Mouse (Mus musculus) embryonic facial prominence, embryonic 10.5 days (tissue): ENCODE results near the gene Ncf4. TPM values are rescaled to one million over a fixed set of nuclear protein-coding genes. Genes with fewer than 3 reads are reported as not detected.
"Not testable (repeated sequence)": the region's sequence is repeated elsewhere in the genome, so short reads cannot be mapped to it uniquely, and the experiment has no call there.

Source experiments
- DNase-seq: peaks from one replicate; pipeline ENCODE4 v3.0.0-alpha.2; 2017; ENCODE audit warnings: low spot score
- H3K27ac ChIP-seq: fragments of 300-500 bp; sonication (generic); replicated peaks from 2 replicates; pipeline ENCODE4 v1.5.1; 2016; ENCODE audit warnings: mild to moderate bottlenecking
- H3K27me3 ChIP-seq: fragments of 300-500 bp; sonication (generic); replicated peaks from 2 replicates; pipeline ENCODE4 v1.6.1; 2016; ENCODE audit warnings: low read depth, mild to moderate bottlenecking; ENCODE audit not compliant: poor library complexity, severe bottlenecking
- H3K36me3 ChIP-seq: fragments of 300-500 bp; sonication (generic); replicated peaks from 2 replicates; pipeline ENCODE4 v1.6.1; 2016; ENCODE audit warnings: mild to moderate bottlenecking, moderate library complexity
- H3K4me1 ChIP-seq: fragments of 300-500 bp; sonication (generic); 2 replicates; pipeline ENCODE4 v1.6.1; 2016
- H3K4me3 ChIP-seq: fragments of 300-500 bp; sonication (generic); 2 replicates; pipeline ENCODE4 v1.5.1; 2016; ENCODE audit warnings: mild to moderate bottlenecking, moderate library complexity
- H3K9me3 ChIP-seq: fragments of 300-500 bp; sonication (generic); 2 replicates; pipeline ENCODE4 v1.6.1; 2016; ENCODE audit warnings: mild to moderate bottlenecking
- WGBS: fragments of 180-500 bp; shearing (Covaris S2); methylation state at CpG from one replicate; pipeline ENCODE4 v1.1.7; 2016; 5-methylcytosine and 5-hydroxymethylcytosine counted together
- polyA plus RNA-seq: library from polyadenylated mRNA; unstranded; fragments of >200 nt; fragmentation: Nextera tagmentation; extraction: Ambion mirVana; gene quantifications from 2 replicates; pipeline ENCODE4 v1.2.1, GENCODE M21; 2016

Ncf4 gene
- polyA plus RNA-seq, 1 experiment from 2014 or later: 6.2 TPM

DNA sequence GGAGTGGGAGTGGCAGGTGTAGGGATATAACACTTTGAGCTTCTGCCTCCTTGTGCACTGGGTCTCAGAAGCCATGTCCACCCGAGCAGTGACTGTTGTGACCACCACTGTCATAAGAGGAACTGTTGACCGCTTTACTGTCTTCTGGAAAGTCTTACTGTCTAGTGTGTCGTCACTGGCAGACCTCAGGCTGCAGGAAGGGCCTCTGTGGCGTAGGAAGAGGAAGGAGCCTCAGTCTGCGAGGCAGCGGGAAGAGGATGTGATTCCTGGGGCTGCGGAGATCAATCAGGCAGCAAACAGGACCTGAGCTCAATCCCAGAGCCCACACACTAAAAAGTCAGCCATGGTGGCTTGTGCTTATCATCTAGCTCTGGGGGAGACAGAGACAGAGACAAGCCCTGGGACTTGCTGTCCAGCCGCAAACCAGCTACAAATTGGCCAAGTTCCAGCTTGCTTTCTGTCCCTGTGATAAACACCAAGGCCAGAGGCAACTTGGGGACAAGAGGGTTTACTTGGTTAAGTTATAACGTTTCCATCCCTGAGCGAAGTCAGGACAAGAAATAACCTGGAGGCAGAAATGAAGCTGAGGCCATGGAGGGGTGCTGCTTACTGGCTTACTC lies 13.8 kb downstream of the Ncf4 start:
- DNase-seq: no peak
- WGBS: 79% methylated on average over 10 of the region's 10 CpGs
- H3K36me3 ChIP-seq: no peaks in the 10 kb centered on the region
- peaks cover 22% of the 10 kb centered on the region for H3K27me3 ChIP-seq
- no peaks in the 10 kb centered on the region for H3K4me1 ChIP-seq
- no peak overlapping the region for H3K27ac ChIP-seq
- no peaks in the 10 kb centered on the region for H3K9me3 ChIP-seq
- H3K4me3 ChIP-seq: no peak overlapping the region

DNA sequence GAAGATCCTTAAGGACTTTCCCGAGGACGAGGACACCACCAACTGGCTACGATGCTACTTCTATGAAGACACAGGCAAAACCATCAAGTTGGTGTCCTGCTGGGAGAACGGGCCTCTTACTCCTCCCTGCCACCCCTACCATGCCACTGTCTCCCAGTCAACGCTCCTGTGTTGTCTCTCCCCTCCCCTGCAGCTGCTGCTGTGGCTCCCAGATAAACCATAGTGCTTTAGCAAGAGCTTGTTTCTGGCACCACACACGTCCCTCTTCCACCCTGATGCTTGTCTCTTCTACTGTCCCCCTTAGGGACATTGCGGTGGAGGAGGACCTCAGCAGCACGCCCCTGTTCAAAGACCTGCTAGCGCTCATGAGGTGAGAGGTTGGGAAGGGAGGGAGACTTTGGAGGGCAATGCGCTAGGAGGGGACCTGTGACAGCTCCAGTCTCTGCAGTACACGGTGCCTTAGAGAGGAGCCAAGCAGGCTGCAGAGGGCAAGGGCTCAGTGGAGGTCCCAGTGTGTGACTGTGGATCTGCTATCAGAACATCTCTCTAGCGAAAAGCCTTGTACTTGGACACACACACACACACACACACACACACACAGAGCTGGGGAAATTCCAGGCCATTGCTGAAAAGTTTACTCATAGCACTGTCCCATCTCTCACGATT lies 16.2 kb downstream of the Ncf4 start:
- H3K4me1 ChIP-seq: no peaks in the 10 kb centered on the region
- H3K27me3 ChIP-seq: peaks cover 1% of the 10 kb centered on the region; the same call in 1 of the 2 replicates
- H3K9me3 ChIP-seq: no peaks in the 10 kb centered on the region
- no peak overlapping the region for H3K27ac ChIP-seq
- DNase-seq: no peak
- no peaks in the 10 kb centered on the region for H3K36me3 ChIP-seq
- 71% methylated on average over 13 of the region's 13 CpGs for WGBS
- H3K4me3 ChIP-seq: no peak overlapping the region

DNA sequence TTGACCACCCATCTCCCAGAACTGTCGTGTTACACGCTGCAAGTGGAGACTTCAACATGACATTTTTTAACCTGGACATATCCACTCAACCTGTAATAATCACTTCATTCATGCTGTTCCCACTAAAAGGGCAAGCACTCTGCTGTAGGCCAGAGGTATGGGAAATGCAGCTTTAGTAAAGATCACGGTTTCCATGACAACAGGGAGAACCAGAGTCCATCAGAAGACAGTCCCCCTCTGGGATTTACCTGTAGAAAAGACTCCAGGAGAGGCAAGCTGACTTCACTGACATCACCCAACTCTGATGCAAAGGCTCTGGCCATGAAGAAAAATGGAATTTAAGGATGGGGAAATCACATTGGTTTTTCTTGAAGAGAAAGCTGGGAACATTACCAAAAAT lies 18.7 kb downstream of the Ncf4 start:
- 84% methylated on average over 3 of the region's 3 CpGs for WGBS
- Histone ChIP-seq H3K4me3 (no peak overlapping the region), H3K9me3 (no peaks in the 10 kb centered on the region), H3K36me3 (no peaks in the 10 kb centered on the region), H3K4me1 (no peaks in the 10 kb centered on the region), H3K27ac (no peak overlapping the region), H3K27me3 (no peaks in the 10 kb centered on the region)
- DNase-seq: no peak

DNA sequence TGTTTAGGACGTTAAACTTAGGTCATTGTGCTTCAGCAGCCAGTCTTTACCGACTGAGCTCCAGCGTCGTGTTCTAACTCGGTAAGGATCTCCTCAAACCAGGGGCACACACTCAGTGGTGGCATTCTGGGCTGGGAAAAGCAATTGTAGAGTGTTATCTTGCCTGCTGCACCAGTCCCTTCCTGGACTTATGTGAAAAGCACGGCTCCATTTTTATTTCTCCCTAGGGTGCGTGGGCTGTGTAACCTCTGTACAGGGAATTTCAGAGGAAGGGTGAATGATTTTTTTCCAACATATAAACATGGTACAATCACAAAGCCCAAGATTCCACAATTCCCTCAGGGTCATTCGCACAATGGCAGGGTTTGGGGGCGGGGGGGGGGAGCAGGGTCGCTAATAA lies 22.8 kb downstream of the Ncf4 start:
- no peak for DNase-seq
- WGBS: 88% methylated on average over 10 of the region's 10 CpGs
- H3K27me3 ChIP-seq: no peaks in the 10 kb centered on the region
- no peaks in the 10 kb centered on the region for H3K36me3 ChIP-seq
- H3K9me3 ChIP-seq: no peaks in the 10 kb centered on the region
- H3K27ac ChIP-seq: no peak overlapping the region
- no peak overlapping the region for H3K4me3 ChIP-seq
- no peaks in the 10 kb centered on the region for H3K4me1 ChIP-seq

DNA sequence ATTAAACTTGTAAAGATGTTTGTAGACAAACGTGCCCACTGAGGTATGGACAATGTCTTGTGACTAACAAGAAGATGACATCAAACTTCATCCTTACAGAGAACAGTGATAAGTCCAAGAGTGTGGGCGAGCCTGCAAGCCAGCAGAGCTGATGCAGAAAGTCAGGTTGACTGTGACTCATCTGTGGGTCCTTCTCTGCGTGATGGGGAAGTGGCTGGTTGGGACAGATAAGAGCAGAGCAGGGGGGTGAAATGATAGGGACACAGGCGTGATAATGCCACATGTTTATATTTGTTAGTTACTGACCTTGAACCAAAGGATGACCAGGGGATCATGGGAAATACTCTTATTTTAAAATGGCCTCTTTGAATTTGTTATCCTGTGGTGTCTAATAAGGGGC lies 23.3 kb downstream of the Ncf4 start:
- no peaks in the 10 kb centered on the region for H3K27me3 ChIP-seq
- no peaks in the 10 kb centered on the region for H3K4me1 ChIP-seq
- no peaks in the 10 kb centered on the region for H3K36me3 ChIP-seq
- H3K4me3 ChIP-seq: no peak overlapping the region
- WGBS: 76% methylated on average over 4 of the region's 4 CpGs
- H3K9me3 ChIP-seq: no peaks in the 10 kb centered on the region
- DNase-seq: no peak
- no peak overlapping the region for H3K27ac ChIP-seq

DNA sequence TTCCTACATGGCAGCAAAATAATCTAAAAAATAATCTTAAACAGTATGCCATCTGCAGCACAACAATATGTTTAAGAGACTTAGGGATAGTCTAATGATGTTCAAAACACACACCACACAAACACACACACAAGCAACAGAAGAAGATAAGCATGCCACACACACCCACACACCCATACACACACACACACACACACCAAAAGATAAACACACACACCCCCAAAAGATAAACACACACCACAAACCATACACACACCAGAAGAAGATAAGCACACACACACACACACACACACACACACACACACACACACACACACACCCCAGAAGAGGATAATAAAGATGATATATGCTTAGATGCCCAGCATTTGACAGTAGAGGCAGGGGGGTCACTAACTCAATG lies 26.6 kb downstream of the Ncf4 start:
- Histone ChIP-seq H3K9me3 (no peaks in the 10 kb centered on the region), H3K4me3 (no peak overlapping the region), H3K27me3 (no peaks in the 10 kb centered on the region)

DNA sequence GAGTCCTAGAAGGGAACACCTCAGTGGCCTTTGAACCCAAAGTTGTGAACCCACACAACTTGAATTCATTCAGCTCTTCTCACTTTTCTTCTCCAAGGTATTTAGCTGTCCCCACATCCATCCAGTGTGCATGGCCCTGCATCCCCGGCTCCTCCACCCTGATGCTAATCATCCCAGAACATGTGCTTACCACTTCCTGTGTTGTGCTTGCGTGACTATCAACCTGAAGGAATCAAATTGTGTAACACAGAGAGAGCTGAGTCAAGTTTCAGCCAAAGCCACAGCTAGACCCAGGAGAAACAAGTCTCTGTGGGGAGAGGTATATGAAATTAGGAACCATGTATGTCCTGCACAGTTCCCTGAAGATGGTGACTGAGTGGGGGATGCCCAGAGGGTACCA lies 33.7 kb downstream of the Ncf4 start:
- WGBS: 80% methylated on average over 2 of the region's 2 CpGs
- H3K4me3 ChIP-seq: no peak overlapping the region
- DNase-seq: no peak
- peaks cover 9% of the 10 kb centered on the region for H3K4me1 ChIP-seq
- no peaks in the 10 kb centered on the region for H3K9me3 ChIP-seq
- no peaks in the 10 kb centered on the region for H3K36me3 ChIP-seq
- no peaks in the 10 kb centered on the region for H3K27me3 ChIP-seq
- H3K27ac ChIP-seq: no peak overlapping the region

More for the DNA sequence above, 26.6 kb downstream of the Ncf4 start:
- peaks cover 5% of the 10 kb centered on the region for H3K4me1 ChIP-seq
- H3K27ac ChIP-seq: no peak overlapping the region
- H3K36me3 ChIP-seq: no peaks in the 10 kb centered on the region
- no peak for DNase-seq

DNA sequence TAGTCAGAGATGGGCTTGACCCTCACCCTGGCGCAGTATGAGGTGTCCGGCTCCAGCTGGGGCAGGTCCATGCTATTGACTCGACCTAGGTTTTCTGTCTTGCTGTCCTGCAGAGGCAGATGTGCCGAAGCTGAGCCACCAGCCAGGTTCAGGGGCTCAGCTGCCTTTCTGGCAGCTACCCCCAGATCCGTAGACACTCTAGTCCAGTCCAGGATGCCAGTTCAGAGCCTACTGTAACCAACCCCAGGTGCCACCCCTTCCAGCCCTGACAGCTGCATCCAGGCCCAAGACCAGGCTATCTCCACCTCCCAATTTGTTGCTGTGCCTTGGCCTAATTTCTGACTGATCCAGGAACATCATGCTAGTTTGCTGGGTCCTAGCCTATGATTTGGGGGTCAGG lies 43.3 kb downstream of the Ncf4 start:
- no peak for DNase-seq
- Histone ChIP-seq H3K9me3 (no peaks in the 10 kb centered on the region), H3K4me3 (no peak overlapping the region), H3K27ac (no peak overlapping the region), H3K36me3 (no peaks in the 10 kb centered on the region), H3K4me1 (peaks cover 5% of the 10 kb centered on the region), H3K27me3 (no peaks in the 10 kb centered on the region)
- WGBS: 83% methylated on average over 5 of the region's 5 CpGs

DNA sequence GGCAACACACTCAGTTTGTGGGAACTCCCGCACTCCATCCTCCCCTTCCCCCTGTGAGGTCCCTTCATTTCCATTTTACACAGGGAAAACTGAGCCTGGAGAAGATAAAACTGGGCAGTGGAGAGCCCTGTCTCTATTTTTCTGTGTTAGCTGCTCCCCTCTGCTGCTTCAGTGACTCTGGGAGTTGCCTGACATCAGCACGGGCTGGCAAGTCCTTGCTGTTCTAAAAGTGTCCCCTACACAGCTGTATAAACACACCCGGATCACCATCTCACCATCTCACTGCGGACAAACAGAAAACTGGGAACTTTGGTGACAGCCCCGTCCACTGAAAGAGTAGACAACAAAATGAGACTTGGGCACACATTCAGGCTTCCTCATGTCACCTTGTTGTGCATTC lies 45.2 kb downstream of the Ncf4 start:
- H3K27me3 ChIP-seq, H3K9me3 ChIP-seq, H3K4me3 ChIP-seq, H3K36me3 ChIP-seq, DNase-seq, H3K27ac ChIP-seq: not testable (repeated sequence)
- WGBS: 66% methylated on average over 5 of the region's 5 CpGs
- H3K4me1 ChIP-seq: peaks cover 13% of the 10 kb centered on the region

DNA sequence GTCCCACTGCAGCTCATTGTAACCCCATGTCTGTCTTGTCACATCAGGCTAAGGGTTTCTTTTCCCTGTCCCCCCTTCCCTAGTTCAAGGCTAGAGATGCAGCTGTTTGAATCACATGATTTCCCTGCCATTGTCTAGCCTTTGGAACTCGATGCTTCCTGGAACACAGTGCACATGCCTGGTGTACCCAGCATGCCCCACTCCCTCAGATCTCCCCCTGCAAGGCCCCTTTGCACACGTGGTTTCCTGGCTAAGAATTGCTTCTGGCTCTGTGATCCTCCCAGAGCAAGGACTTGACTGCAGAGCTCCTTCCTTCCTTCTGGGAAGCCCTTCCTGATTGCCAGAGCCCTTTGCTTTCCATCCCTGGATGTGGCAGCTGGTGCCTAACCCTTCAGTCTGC lies 48.6 kb downstream of the Ncf4 start:
- WGBS: 15% methylated on average over 2 of the region's 2 CpGs
- Histone ChIP-seq H3K4me1 (peaks cover 13% of the 10 kb centered on the region), H3K27ac (peak overlapping the region; percentile 59; the same call in 1 of the 2 replicates)
- not testable (repeated sequence) for H3K27me3 ChIP-seq, H3K4me3 ChIP-seq, H3K36me3 ChIP-seq, H3K9me3 ChIP-seq
- peak; percentile 23 for DNase-seq

DNA sequence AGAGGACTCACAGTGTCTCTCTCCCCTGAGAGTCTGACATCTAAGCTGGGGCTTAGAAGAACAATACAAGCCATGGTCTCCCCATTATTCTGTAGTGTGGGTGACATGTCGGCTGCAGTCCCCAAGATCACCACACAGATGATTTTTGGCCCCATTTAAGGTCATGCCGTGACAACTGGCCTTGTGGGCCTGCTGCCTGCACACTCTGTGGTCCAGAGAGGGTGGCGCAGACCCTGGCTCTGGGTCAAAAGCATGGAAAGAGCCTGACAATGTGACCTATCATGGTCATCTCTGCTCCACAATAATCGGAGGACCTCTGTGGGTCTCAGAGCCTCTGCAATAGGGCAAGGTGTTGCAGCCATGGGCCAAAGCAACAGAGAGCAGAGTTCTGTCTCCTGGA lies 49.1 kb downstream of the Ncf4 start:
- H3K9me3 ChIP-seq: no peaks in the 10 kb centered on the region
- no peak overlapping the region for H3K4me3 ChIP-seq
- no peaks in the 10 kb centered on the region for H3K36me3 ChIP-seq
- H3K4me1 ChIP-seq: peaks cover 13% of the 10 kb centered on the region
- WGBS: 80% methylated on average over 4 of the region's 4 CpGs
- DNase-seq: no peak
- no peaks in the 10 kb centered on the region for H3K27me3 ChIP-seq
- peak overlapping the region; percentile 41; the same call in 1 of the 2 replicates for H3K27ac ChIP-seq

DNA sequence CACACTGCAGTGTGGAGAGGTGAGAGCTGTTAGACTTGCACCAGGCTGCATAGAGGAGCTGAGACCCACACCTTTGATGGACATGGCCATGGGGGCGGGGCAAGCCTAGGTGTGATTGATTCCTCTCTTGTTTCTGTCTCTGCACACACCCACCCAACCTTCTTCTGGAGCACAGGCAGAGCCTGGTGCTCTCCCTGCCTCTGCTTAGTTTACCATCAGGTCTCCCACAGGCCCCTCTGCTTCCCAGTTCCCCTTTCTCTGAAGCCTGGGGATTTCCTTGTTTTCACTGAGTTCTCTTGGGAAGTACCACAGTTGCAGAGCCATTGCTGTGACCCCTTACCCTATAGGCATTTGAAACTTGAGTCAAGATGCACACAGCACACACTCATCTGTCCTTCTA lies 54.0 kb downstream of the Ncf4 start:
- H3K27ac ChIP-seq: no peak overlapping the region
- no peaks in the 10 kb centered on the region for H3K36me3 ChIP-seq
- DNase-seq: no peak
- no peak overlapping the region for H3K4me3 ChIP-seq
- H3K4me1 ChIP-seq: 0 out of 2 replicates have a peak, but pooled peaks cover 2% of the 10 kb centered on the region
- H3K9me3 ChIP-seq: no peaks in the 10 kb centered on the region
- no peaks in the 10 kb centered on the region for H3K27me3 ChIP-seq
- 94% methylated on average over 1 of the region's 1 CpGs for WGBS

DNA sequence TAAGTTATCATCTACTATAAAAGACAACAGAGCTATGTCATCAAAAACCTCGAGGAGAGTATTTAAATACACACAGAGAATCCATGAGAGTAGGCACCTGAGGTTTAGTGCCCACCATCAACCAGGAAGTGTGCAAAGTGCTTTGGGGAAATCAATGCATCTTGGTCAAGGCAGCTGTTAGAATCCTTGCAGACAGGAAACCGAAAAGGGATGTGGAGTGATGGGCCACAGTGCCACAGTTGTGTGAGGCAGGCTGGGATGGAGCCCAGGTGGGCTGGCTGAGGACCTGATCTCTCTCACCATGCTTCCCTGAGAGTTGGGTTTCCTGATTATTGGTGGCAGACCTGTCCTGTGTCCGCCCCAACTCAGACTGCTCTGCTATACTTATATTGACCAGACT lies 55.0 kb downstream of the Ncf4 start:
- no peak overlapping the region for H3K27ac ChIP-seq
- H3K9me3 ChIP-seq: no peaks in the 10 kb centered on the region
- H3K4me3 ChIP-seq: no peak overlapping the region
- H3K4me1 ChIP-seq: no peaks in the 10 kb centered on the region
- no peaks in the 10 kb centered on the region for H3K36me3 ChIP-seq
- 78% methylated on average over 3 of the region's 3 CpGs for WGBS
- no peak for DNase-seq
- no peaks in the 10 kb centered on the region for H3K27me3 ChIP-seq
